Mouse (Mus musculus): ENCODE results near the gene C1qa.

- TF ChIP-seq CTCF (conservative IDR thresholded peaks at IDR 0.05 in 1 of 2, IDR thresholded peaks at IDR 0.05 in 1 of 2; ENCODE audit: low read depth in 2 of 2, low read length in 2 of 2) (no peak), GABPA (IDR thresholded peaks at IDR 0.05; ENCODE audit: insufficient replicate concordance, low read depth, low read length) (no peak), ZKSCAN1 (IDR thresholded peaks at IDR 0.05; ENCODE audit: borderline replicate concordance, low read depth, low read length) (no peak)
These were observed 44.2 kb upstream of the C1qa start for GRCm38 (mm10) chr4:136942761-136943160.
